Mouse (Mus musculus) central nervous system, embryonic 18 days (tissue): Measurements from ENCODE around the gene Lca5l. TPM values are rescaled to one million over a fixed set of nuclear protein-coding genes. Genes with fewer than 3 reads are reported as not detected.

ENCODE experiments used
- polyA plus RNA-seq: library from polyadenylated mRNA; depleted of rRNA; stranded (reverse); fragments of >200 nt; gene quantifications from 2 replicates; pipeline ENCODE4 v1.2.3, GENCODE M21; 2012; rRNA removed

Gene Lca5l
- polyA plus RNA-seq = 2.1 TPM in 2 replicates

DNA sequence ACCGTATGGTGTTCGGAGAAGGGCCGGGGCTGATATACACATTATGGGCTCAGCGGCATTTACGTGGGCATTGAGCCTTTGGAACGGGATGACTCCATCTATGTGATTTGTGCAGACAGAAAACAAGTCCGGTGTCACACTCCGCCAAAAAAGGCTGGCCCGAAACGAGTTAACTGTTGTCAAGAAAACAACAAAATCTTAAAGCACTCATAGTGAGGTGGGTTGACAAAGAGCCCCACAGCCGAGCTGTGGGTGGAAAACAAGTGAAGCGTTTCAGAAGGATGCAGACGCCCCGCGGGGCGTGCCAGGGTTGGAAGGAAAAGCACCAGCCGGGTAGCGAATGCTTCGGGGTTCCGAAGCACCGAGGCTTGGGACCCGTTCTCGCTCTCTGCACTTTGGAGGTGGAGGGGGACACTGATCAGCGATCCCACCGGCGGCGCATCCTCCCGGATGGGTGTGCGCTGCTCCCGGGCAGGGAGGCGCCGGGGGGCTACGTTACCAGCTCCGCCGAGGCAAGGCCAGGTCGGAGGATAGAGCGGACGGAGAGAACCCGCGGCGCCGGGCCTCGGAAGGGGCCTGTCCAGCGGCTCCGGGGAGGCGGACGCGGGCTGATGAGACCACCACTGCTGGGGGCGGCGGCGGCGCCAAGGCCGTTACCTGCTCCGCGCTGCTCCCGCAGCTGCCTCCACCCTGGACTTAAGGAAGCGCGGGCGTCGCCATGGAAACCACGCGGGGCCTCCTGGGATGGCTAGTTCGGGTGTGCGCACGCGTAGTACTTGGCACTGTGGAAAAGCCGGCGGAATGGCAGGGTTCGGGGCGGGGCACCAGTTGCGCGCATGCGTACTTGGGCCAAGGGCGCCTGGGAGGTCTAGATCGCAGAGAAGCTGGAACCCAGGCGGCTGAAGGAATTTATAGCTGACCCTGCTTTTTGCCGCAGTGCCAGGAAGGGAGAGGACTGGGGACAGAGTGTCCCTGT lies at the start of gene Lca5l:
Gene Lca5l, minus strand, starts transcription at position 741 of the 976 bp plus-strand sequence.

DNA sequence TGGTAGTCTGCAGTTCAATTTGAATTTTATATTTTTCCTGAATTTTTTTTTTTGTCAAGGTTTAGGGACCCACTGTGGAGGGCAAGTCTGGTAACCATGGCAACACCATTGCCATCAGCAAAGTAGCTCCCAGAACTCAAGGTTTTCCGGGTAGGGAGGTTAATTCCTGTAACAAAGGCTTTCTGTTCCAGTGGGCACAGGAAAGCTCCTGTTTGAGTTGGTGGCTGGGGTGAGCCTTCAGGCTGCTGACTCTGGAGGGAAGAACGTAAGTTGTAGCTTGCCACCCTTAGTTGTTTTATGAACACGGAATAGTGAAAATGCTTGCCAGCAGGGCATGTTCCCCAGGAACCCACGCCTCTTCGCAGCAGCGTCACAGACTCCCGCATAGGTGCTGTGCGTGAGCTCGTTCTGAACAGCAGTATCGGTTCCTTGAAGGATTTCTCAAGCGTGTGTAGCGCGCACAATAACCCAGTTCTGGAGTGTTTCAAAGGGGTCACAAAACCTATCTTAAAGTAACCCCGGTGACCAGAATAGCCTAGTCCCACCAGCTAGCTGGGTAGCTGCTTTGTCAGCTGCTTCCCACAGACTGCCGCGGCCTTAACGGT lies 43.4 kb upstream of the Lca5l start, which contains the start of gene B3galt5:
Gene B3galt5, plus strand, starts transcription at position 436 of the 605 bp plus-strand sequence.

DNA sequence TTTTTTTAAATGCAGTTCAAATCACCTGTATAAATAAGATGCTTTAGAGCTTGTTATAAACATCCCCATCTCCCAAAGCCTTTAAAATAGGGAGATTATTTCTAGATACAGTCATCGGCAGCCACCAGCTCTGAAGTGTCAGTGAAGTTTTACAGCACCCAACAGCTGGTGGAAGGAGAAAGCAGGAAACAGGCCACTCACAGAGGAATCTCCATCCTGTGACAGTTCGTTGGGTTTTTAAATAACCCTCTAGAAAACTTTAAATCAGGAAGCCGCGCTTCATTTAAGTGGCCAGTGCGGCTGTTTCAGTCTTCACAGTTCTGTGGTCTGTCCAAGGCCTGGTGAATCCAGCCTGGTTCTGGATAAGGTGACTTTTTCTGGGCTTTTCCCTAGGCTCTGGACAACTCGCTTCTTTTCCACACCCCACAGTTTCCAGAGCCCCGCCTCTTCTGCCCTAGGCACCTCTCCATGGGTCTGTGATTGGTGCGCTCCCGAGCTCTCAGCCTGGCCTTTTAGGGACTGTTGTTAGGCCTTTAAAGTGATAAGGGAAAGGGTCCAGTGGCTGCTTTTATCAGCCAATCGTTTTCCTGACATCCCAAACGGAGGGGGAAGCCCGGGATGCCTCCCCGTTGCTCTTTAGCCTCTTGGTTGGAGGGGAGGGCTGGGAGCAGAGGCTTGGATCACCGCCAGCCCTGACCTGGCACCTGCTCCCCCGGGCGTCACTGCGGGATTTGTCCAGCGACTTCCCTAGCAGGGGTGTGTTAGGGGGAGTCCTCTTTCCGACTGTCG lies 8.0 kb upstream of the Lca5l start, which contains the start of gene Sh3bgr:
Gene Sh3bgr, plus strand, starts transcription at position 538 of the 789 bp plus-strand sequence.

DNA sequence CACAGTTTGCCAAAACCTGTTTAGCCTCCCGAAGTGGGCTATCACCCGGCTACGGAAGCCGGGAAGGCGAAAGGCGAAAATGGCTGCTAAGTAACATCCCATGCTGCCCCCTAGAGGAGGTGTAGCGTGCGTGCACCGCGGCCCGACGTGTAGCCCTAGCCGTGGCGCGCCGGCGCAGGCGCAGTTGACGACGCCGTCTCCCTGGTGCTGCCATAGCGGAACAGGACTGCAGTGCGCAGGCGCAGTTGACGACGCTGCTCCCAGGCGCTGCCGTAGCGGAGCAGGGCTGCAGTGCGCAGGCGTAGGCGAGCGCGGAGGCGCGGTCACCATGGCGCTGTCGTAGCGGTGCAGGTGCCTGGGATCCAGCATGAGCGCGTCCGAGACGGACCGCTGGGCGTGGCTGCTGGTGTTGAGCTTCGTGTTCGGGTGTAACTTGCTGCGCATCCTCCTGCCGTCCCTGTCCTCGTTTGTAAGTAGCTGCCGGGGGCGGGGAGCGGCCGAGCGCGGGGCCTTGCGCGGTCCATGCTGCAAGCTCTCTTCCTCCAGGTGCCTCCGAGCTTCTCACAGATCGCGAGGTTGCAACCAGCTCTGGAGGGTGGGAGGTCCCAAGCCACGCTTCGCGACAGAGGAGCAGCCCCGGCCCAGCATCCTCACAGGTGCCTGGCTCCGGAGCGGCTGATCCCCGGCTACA lies 46.8 kb downstream of the Lca5l start, which contains the start of gene Wrb:
Gene Wrb, plus strand, starts transcription at position 298 of the 691 bp plus-strand sequence.

DNA sequence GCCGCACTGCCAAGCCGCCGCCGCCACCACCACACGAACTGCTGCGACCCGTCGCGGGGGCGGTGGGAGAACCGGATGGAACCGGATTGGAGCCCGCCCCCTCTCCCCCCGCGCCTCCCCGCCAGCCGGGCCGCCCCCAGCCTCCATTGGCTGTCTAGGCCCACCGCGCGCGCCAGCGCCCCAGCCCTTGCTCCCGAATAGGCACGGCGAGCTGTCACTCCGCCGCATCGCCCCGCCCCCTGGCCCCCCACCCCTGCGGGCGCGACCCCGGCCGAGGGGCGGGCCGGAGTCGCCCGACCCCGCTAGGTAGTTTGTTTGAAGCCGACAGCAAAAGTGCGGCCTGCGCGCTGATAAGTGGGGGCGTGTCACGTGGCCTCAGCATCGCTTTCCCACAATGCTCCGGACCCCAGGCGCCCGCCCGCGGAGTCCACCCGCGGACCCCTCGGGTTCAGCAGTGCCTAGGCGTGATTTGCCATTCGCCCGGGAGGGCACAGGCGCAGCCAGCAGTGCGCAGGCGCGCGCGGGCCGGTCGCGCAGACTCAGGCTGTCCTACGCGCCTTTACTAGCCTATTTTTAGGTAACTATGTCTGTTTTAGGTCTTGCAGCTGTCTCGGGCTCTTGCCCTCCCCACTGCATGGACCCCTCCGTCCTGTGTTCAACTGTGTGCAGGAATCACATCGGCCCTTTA lies 64.3 kb downstream of the Lca5l start, which contains the start of gene Hmgn1:
Gene Hmgn1, minus strand, starts transcription at position 73 of the 688 bp plus-strand sequence.

Other genes starting within 250 kb of the Lca5l start
- gene Psmg1, start 201.3 kb downstream of the Lca5l start, polyA plus RNA-seq = 47.5 and 54.4 TPM in 2 replicates
- gene Brwd1, start 109.7 kb downstream of the Lca5l start, polyA plus RNA-seq = 134 and 137 TPM in 2 replicates
- gene Hmgn1, start 64.5 kb downstream of the Lca5l start, polyA plus RNA-seq = 220 and 228 TPM in 2 replicates
- gene Wrb, start 46.9 kb downstream of the Lca5l start, polyA plus RNA-seq = 178 and 182 TPM in 2 replicates
- gene Sh3bgr, start 8.2 kb upstream of the Lca5l start, polyA plus RNA-seq = 2.7 and 5.8 TPM in 2 replicates
- gene B3galt5, start 43.5 kb upstream of the Lca5l start, polyA plus RNA-seq = 3.9 and 4.1 TPM in 2 replicates